Mouse (Mus musculus): ENCODE results near the gene Gm20388. TPM values are rescaled to one million over a fixed set of nuclear protein-coding genes. Genes with fewer than 3 reads are reported as not detected.

Gene Gm20388
- polyA plus RNA-seq, 1 experiment from 2014 or later = not detected

- Histone ChIP-seq H3K27me3 (ENCODE audit: control insufficient read depth, insufficient read depth, low read length) (no peaks in the 10 kb centered on the region), H3K27ac (ENCODE audit: low read depth, low read length) (no peak overlapping the region), H3K36me3 (ENCODE audit: control insufficient read depth, insufficient read depth, low read length) (no peaks in the 10 kb centered on the region), H3K4me1 (ENCODE audit: control insufficient read depth, insufficient read depth, low read length) (peaks cover 6% of the 10 kb centered on the region), H3K4me3 (ENCODE audit: low read depth, low read length) (no peak overlapping the region), H3K4me2 (no peak overlapping the region), H3K9me3 (ENCODE audit: control insufficient read depth, low read length) (no peaks in the 10 kb centered on the region), H3K9ac (ENCODE audit: low read length) (no peak overlapping the region)
- no peak for DNase-seq (ENCODE audit: low spot score, missing footprints)
- ATAC-seq (ENCODE audit: low FRiP score) = no peak
- WGBS = 86% methylated on average over 21 of the region's 21 CpGs
These were observed 481.2 kb downstream of the Gm20388 start for GRCm38 (mm10) chr8:120391856-120392255.

GRCm38 (mm10) chr8:120393085-120393484, 482.4 kb downstream of the Gm20388 start:
- 76% methylated on average over 11 of the region's 11 CpGs for WGBS
- no peak overlapping the region for H3K9ac ChIP-seq (ENCODE audit: low read length)
- H3K4me2 ChIP-seq = no peak overlapping the region
- H3K4me1 ChIP-seq (ENCODE audit: control insufficient read depth, insufficient read depth, low read length) = peaks cover 15% of the 10 kb centered on the region
- no peaks in the 10 kb centered on the region for H3K9me3 ChIP-seq (ENCODE audit: control insufficient read depth, low read length)
- H3K36me3 ChIP-seq (ENCODE audit: control insufficient read depth, insufficient read depth, low read length) = no peaks in the 10 kb centered on the region
- no peak for ATAC-seq (ENCODE audit: low FRiP score)
- H3K27me3 ChIP-seq (ENCODE audit: control insufficient read depth, insufficient read depth, low read length) = no peaks in the 10 kb centered on the region
- no peak overlapping the region for H3K4me3 ChIP-seq (ENCODE audit: low read depth, low read length)
- no peak overlapping the region for H3K27ac ChIP-seq (ENCODE audit: low read depth, low read length)
- no peak for DNase-seq (ENCODE audit: low spot score, missing footprints)

GRCm38 (mm10) chr8:120393871-120394275, 483.2 kb downstream of the Gm20388 start:
- no peaks in the 10 kb centered on the region for H3K27me3 ChIP-seq (ENCODE audit: control insufficient read depth, insufficient read depth, low read length)
- H3K4me2 ChIP-seq = no peak overlapping the region
- ATAC-seq (ENCODE audit: low FRiP score) (no peak), DNase-seq (ENCODE audit: low spot score, missing footprints) (no peak)
- no peak overlapping the region for H3K4me3 ChIP-seq (ENCODE audit: low read depth, low read length)
- no peak overlapping the region for H3K27ac ChIP-seq (ENCODE audit: low read depth, low read length)
- no peaks in the 10 kb centered on the region for H3K36me3 ChIP-seq (ENCODE audit: control insufficient read depth, insufficient read depth, low read length)
- H3K9me3 ChIP-seq (ENCODE audit: control insufficient read depth, low read length) = no peaks in the 10 kb centered on the region
- H3K9ac ChIP-seq (ENCODE audit: low read length) = no peak overlapping the region
- H3K4me1 ChIP-seq (ENCODE audit: control insufficient read depth, insufficient read depth, low read length) = peaks cover 17% of the 10 kb centered on the region
- 83% methylated on average over 9 of the region's 9 CpGs for WGBS

- ATAC-seq (ENCODE audit: low FRiP score) (no peak), DNase-seq (ENCODE audit: low spot score, missing footprints) (no peak)
- Histone ChIP-seq H3K4me2 (no peak overlapping the region), H3K27me3 (ENCODE audit: control insufficient read depth, insufficient read depth, low read length) (no peaks in the 10 kb centered on the region), H3K4me3 (ENCODE audit: low read depth, low read length) (no peak overlapping the region), H3K9ac (ENCODE audit: low read length) (no peak overlapping the region), H3K4me1 (ENCODE audit: control insufficient read depth, insufficient read depth, low read length) (peaks cover 24% of the 10 kb centered on the region), H3K9me3 (ENCODE audit: control insufficient read depth, low read length) (no peaks in the 10 kb centered on the region), H3K27ac (ENCODE audit: low read depth, low read length) (no peak overlapping the region), H3K36me3 (ENCODE audit: control insufficient read depth, insufficient read depth, low read length) (no peaks in the 10 kb centered on the region)
- 91% methylated on average over 3 of the region's 3 CpGs for WGBS
These were observed 485.3 kb downstream of the Gm20388 start for GRCm38 (mm10) chr8:120395892-120396291.

GRCm38 (mm10) chr8:120396756-120397155, 486.1 kb downstream of the Gm20388 start:
- no peak for ATAC-seq (ENCODE audit: low FRiP score)
- H3K4me3 ChIP-seq (ENCODE audit: low read depth, low read length) = no peak overlapping the region
- H3K9me3 ChIP-seq (ENCODE audit: control insufficient read depth, low read length) = no peaks in the 10 kb centered on the region
- no peaks in the 10 kb centered on the region for H3K36me3 ChIP-seq (ENCODE audit: control insufficient read depth, insufficient read depth, low read length)
- no peak overlapping the region for H3K4me2 ChIP-seq
- 66% methylated on average over 3 of the region's 3 CpGs for WGBS
- H3K27ac ChIP-seq (ENCODE audit: low read depth, low read length) = peak overlapping the region; percentile 57
- peaks cover 24% of the 10 kb centered on the region for H3K4me1 ChIP-seq (ENCODE audit: control insufficient read depth, insufficient read depth, low read length)
- DNase-seq (ENCODE audit: low spot score, missing footprints) = no peak
- no peaks in the 10 kb centered on the region for H3K27me3 ChIP-seq (ENCODE audit: control insufficient read depth, insufficient read depth, low read length)
- no peak overlapping the region for H3K9ac ChIP-seq (ENCODE audit: low read length)

GRCm38 (mm10) chr8:120397444-120398411, 487.1 kb downstream of the Gm20388 start:
- WGBS = 44% methylated on average over 15 of the region's 15 CpGs
- Histone ChIP-seq H3K9ac (ENCODE audit: low read length) (no peak overlapping the region), H3K4me2 (no peak overlapping the region)

GRCm38 (mm10) chr8:120399212-120399934, 488.7 kb downstream of the Gm20388 start:
- WGBS = 71% methylated on average over 33 of the region's 33 CpGs
- Histone ChIP-seq H3K4me1 (ENCODE audit: control insufficient read depth, insufficient read depth, low read length) (peaks cover 25% of the 10 kb centered on the region), H3K36me3 (ENCODE audit: control insufficient read depth, insufficient read depth, low read length) (no peaks in the 10 kb centered on the region), H3K27me3 (ENCODE audit: control insufficient read depth, insufficient read depth, low read length) (no peaks in the 10 kb centered on the region), H3K4me2 (no peak overlapping the region), H3K9me3 (ENCODE audit: control insufficient read depth, low read length) (no peaks in the 10 kb centered on the region), H3K4me3 (ENCODE audit: low read depth, low read length) (no peak overlapping the region), H3K9ac (ENCODE audit: low read length) (no peak overlapping the region), H3K27ac (ENCODE audit: low read depth, low read length) (no peak overlapping the region)
- no peak for DNase-seq (ENCODE audit: low spot score, missing footprints)
- ATAC-seq (ENCODE audit: low FRiP score) = no peak

More at GRCm38 (mm10) chr8:120397444-120398411, 487.1 kb downstream of the Gm20388 start:
- H3K9me3 ChIP-seq (ENCODE audit: control insufficient read depth, low read length) = no peaks in the 10 kb centered on the region
- no peaks in the 10 kb centered on the region for H3K27me3 ChIP-seq (ENCODE audit: control insufficient read depth, insufficient read depth, low read length)
- ATAC-seq (ENCODE audit: low FRiP score) (peak; percentile 66), DNase-seq (ENCODE audit: low spot score, missing footprints) (no peak)
- no peak overlapping the region for H3K4me3 ChIP-seq (ENCODE audit: low read depth, low read length)
- no peaks in the 10 kb centered on the region for H3K36me3 ChIP-seq (ENCODE audit: control insufficient read depth, insufficient read depth, low read length)
- H3K27ac ChIP-seq (ENCODE audit: low read depth, low read length) = peak overlapping the region; percentile 57
- peaks cover 24% of the 10 kb centered on the region for H3K4me1 ChIP-seq (ENCODE audit: control insufficient read depth, insufficient read depth, low read length)

GRCm38 (mm10) chr8:120401216-120401615, 490.6 kb downstream of the Gm20388 start:
- DNase-seq (ENCODE audit: low spot score, missing footprints) (no peak), ATAC-seq (ENCODE audit: low FRiP score) (no peak)
- 93% methylated on average over 2 of the region's 2 CpGs for WGBS
- H3K27ac ChIP-seq (ENCODE audit: low read depth, low read length) = no peak overlapping the region
- no peaks in the 10 kb centered on the region for H3K27me3 ChIP-seq (ENCODE audit: control insufficient read depth, insufficient read depth, low read length)
- no peaks in the 10 kb centered on the region for H3K36me3 ChIP-seq (ENCODE audit: control insufficient read depth, insufficient read depth, low read length)
- peaks cover 28% of the 10 kb centered on the region for H3K4me1 ChIP-seq (ENCODE audit: control insufficient read depth, insufficient read depth, low read length)
- no peak overlapping the region for H3K4me3 ChIP-seq (ENCODE audit: low read depth, low read length)
- H3K9ac ChIP-seq (ENCODE audit: low read length) = no peak overlapping the region
- H3K4me2 ChIP-seq = no peak overlapping the region
- no peaks in the 10 kb centered on the region for H3K9me3 ChIP-seq (ENCODE audit: control insufficient read depth, low read length)

GRCm38 (mm10) chr8:120401712-120402111, 491.1 kb downstream of the Gm20388 start:
- H3K36me3 ChIP-seq (ENCODE audit: control insufficient read depth, insufficient read depth, low read length) = no peaks in the 10 kb centered on the region
- no peaks in the 10 kb centered on the region for H3K9me3 ChIP-seq (ENCODE audit: control insufficient read depth, low read length)
- no peak overlapping the region for H3K27ac ChIP-seq (ENCODE audit: low read depth, low read length)
- no peak overlapping the region for H3K9ac ChIP-seq (ENCODE audit: low read length)
- H3K4me2 ChIP-seq = no peak overlapping the region
- DNase-seq (ENCODE audit: low spot score, missing footprints) (no peak), ATAC-seq (ENCODE audit: low FRiP score) (no peak)
- H3K4me3 ChIP-seq (ENCODE audit: low read depth, low read length) = no peak overlapping the region
- WGBS = 93% methylated on average over 7 of the region's 7 CpGs
- peaks cover 28% of the 10 kb centered on the region for H3K4me1 ChIP-seq (ENCODE audit: control insufficient read depth, insufficient read depth, low read length)
- H3K27me3 ChIP-seq (ENCODE audit: control insufficient read depth, insufficient read depth, low read length) = peaks cover 2% of the 10 kb centered on the region; the same call in 1 of the 2 replicates

All from midbrain, embryonic 11.5 days (tissue).